Mouse (Mus musculus) heart, adult 2 months (tissue): Measurements from ENCODE around the gene Cep104.

Experiments used
- CTCF ChIP-seq: fragments of 200-600 bp; IDR thresholded peaks from 2 replicates; pipeline ENCODE4 v1.8.1; 2022; ENCODE audit warnings: antibody characterized with exemption, mild to moderate bottlenecking, moderate library complexity
- EP300 ChIP-seq: fragments of 200-500 bp; IDR thresholded peaks from 2 replicates; pipeline ENCODE4 v1.6.1; 2011; ENCODE audit warnings: low read depth, low read length, control low read depth; ENCODE audit not compliant: insufficient read depth
- POLR2A ChIP-seq: fragments of 200-500 bp; IDR thresholded peaks from 2 replicates; pipeline ENCODE4 v1.6.1; 2011; ENCODE audit warnings: mild to moderate bottlenecking, low read depth, low read length, control low read depth; ENCODE audit not compliant: insufficient read depth

DNA sequence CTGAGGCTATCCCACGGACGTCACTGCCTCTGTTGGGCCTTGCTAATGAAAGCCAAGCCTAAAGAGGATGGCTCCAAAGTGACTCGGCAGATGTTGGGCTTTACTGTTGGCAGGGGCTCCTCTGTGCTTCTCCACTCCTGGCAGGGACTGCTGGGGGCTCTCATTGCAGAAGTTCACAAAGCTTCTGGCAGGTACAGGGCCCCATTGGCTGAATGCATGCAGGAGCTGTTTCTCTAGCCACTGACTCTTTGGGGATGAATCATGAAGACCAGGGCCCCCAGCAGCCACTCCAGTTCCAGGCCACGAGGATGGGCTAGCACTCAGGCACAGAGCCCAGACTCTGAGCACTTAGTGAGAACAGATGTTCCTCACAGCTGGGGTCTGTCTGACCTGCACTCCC, 82.7 kb downstream of the Cep104 start:
- no peak for TF ChIP-seq POLR2A
- TF ChIP-seq CTCF: no peak
- TF ChIP-seq EP300: no peak
